Mouse (Mus musculus) ES-Bruce4 (cell line): ENCODE data around the gene Ptpn4.

ENCODE experiments used
- CTCF ChIP-seq: IDR thresholded peaks from one replicate; pipeline ENCODE4 v1.8.1; 2011; ENCODE audit warnings: low read depth, low read length
- EP300 ChIP-seq: IDR thresholded peaks from 2 replicates; pipeline ENCODE4 v1.6.1; 2011; ENCODE audit warnings: low read depth, low read length; ENCODE audit not compliant: insufficient read depth
- POLR2A ChIP-seq: IDR thresholded peaks from one replicate; pipeline ENCODE4 v1.8.1; 2011; ENCODE audit warnings: low read length; ENCODE audit not compliant: insufficient read depth

GRCm38 (mm10) chr1:119646356-119646755 lies 191.1 kb downstream of the Ptpn4 start:
- TF ChIP-seq POLR2A (no peak), CTCF (no peak), EP300 (no peak)
